Comparison of ENCODE assay signal across 9 mouse cellular contexts in genomic region chr11:23047663-23048582, GRCm38 (mm10). TPM values are rescaled to one million over a fixed set of nuclear protein-coding genes. Genes with fewer than 3 reads are reported as not detected.
DNase-seq lines count a peak whose midpoint lies in the region; ATAC-seq lines count a peak whose summit lies in the region.
"Had no signal": no experiment of that assay in that cellular context is flagged by ENCODE, and none has a peak within 500 bp of the region (broad histone marks: within the 10 kb centered on the region; RNA-seq: fewer than 3 reads in every experiment).

No protein-coding gene starts in this region.

- no peaks in the 10 kb centered on the region for H3K9me3 ChIP-seq in kidney, embryonic 14.5 days (ENCODE audit: control insufficient read depth, low read length)
- no peaks in the 10 kb centered on the region for H3K9me3 ChIP-seq in hindbrain, embryonic 10.5 days
- no peaks in the 10 kb centered on the region for H3K9me3 ChIP-seq in midbrain, embryonic 13.5 days
- H3K9me3 ChIP-seq: G1E had no signal

- 15% methylated on average over 20 of the region's 20 CpGs for WGBS in kidney, embryonic 14.5 days
- WGBS in hindbrain, embryonic 10.5 days, result 39% methylated on average over 20 of the region's 20 CpGs
- WGBS in midbrain, embryonic 13.5 days, result 53% methylated on average over 20 of the region's 20 CpGs

- no peak overlapping the region for H3K27ac ChIP-seq in kidney, embryonic 14.5 days (ENCODE audit: low read depth, low read length)
- no peak overlapping the region for H3K27ac ChIP-seq in brown adipose tissue, adult 24 weeks (replicated peaks; ENCODE audit: low read depth, low read length)
- no peak overlapping the region for H3K27ac ChIP-seq in hindbrain, embryonic 10.5 days
- no peak overlapping the region for H3K27ac ChIP-seq in midbrain, embryonic 13.5 days

- no peaks in the 10 kb centered on the region for H3K36me3 ChIP-seq in kidney, embryonic 14.5 days (ENCODE audit: control insufficient read depth, insufficient read depth, low read length)
- H3K36me3 ChIP-seq in hindbrain, embryonic 10.5 days, result no peaks in the 10 kb centered on the region
- H3K36me3 ChIP-seq in midbrain, embryonic 13.5 days, result no peaks in the 10 kb centered on the region
- H3K36me3 ChIP-seq: G1E had no signal

- no peak for ATAC-seq in kidney, embryonic 14.5 days (ENCODE audit: low FRiP score, low TSS enrichment)
- 0 out of 2 replicates have a peak, but pooled peaks have one; percentile 11 for ATAC-seq in midbrain, embryonic 13.5 days

- H3K4me2 ChIP-seq in kidney, embryonic 14.5 days (replicated peaks; ENCODE audit: low read depth, low read length), result peak overlapping the region; percentile 32
- H3K4me2 ChIP-seq in midbrain, embryonic 13.5 days (replicated peaks), result peak overlapping the region; percentile 34

- no peak for DNase-seq in kidney, postnatal 25 days
- DNase-seq in hindbrain, embryonic 10.5 days (ENCODE audit: low spot score), result peak; percentile 3
- DNase-seq in adrenal gland, postnatal 4 days (ENCODE audit: low spot score in 2 of 2), result no peak
- DNase-seq in layer of hippocampus, postnatal 14 days (ENCODE audit: low spot score in 2 of 2), result no peak
- DNase-seq in layer of hippocampus, adult 9-10 months (ENCODE audit: low spot score), result no peak

- peaks cover 5% of the 10 kb centered on the region; the same call in 1 of the 2 replicates for H3K4me1 ChIP-seq in kidney, embryonic 14.5 days (ENCODE audit: control insufficient read depth, insufficient read depth, low read length)
- H3K4me1 ChIP-seq in brown adipose tissue, adult 24 weeks (ENCODE audit: control insufficient read depth, insufficient read depth, insufficient read length, low read length), result peaks cover 7% of the 10 kb centered on the region; the same call in 1 of the 2 replicates
- 0 out of 2 replicates have a peak, but pooled peaks cover 7% of the 10 kb centered on the region for H3K4me1 ChIP-seq in hindbrain, embryonic 10.5 days (replicated peaks)
- 0 out of 2 replicates have a peak, but pooled peaks cover 9% of the 10 kb centered on the region for H3K4me1 ChIP-seq in midbrain, embryonic 13.5 days (replicated peaks)

- H3K9ac ChIP-seq in kidney, embryonic 14.5 days (ENCODE audit: low read depth, low read length), result no peak overlapping the region
- no peak overlapping the region for H3K9ac ChIP-seq in midbrain, embryonic 13.5 days (replicated peaks)

- H3K27me3 ChIP-seq in kidney, embryonic 14.5 days (ENCODE audit: control insufficient read depth, insufficient read depth, low read length), result no peaks in the 10 kb centered on the region; the same call in 1 of the 2 replicates
- H3K27me3 ChIP-seq in hindbrain, embryonic 10.5 days (ENCODE audit: insufficient read depth, poor library complexity, severe bottlenecking), result no peaks in the 10 kb centered on the region
- H3K27me3 ChIP-seq in midbrain, embryonic 13.5 days, result no peaks in the 10 kb centered on the region

- H3K4me3 ChIP-seq in kidney, embryonic 14.5 days (ENCODE audit: low read length), result no peak overlapping the region
- H3K4me3 ChIP-seq in brown adipose tissue, adult 24 weeks (ENCODE audit: insufficient read depth, low read depth, low read length), result peak overlapping the region; percentile 27
- H3K4me3 ChIP-seq in hindbrain, embryonic 10.5 days, result peak overlapping the region; percentile 16; the same call in 1 of the 2 replicates
- no peak overlapping the region for H3K4me3 ChIP-seq in midbrain, embryonic 13.5 days (replicated peaks)

RNA-seq across cellular contexts. Expression of gene Fam161a, which starts 40.6 kb away (rescaled TPM):
- polyA plus RNA-seq in kidney, embryonic 14.5 days (2014; fragmentation: Nextera tagmentation; extraction: Ambion mirVana), result 2.3 and 3.1 TPM in 2 replicates
- polyA plus RNA-seq in brown adipose tissue, adult 24 weeks (2012; ENCODE audit: insufficient read depth, insufficient read length, missing spikeins), result 5.5 and 5.9 TPM in 2 replicates
- 2.9 and 4.0 TPM in 2 replicates for polyA plus RNA-seq in hindbrain, embryonic 10.5 days (2016; fragmentation: Nextera tagmentation; extraction: Ambion mirVana)
- 4.8 and 5.0 TPM in 2 replicates for polyA plus RNA-seq in midbrain, embryonic 13.5 days (2015; fragmentation: Nextera tagmentation; extraction: Ambion mirVana)
- 10 to 100 TPM; 20.6 to 22.5 TPM for total RNA-seq in adrenal gland, postnatal 4 days (2021)
- total RNA-seq in layer of hippocampus, postnatal 14 days (2021), result 1 to 10 TPM; 3.8 to 6.9 TPM

RNA-seq across cellular contexts. Expression of gene Cct4, which starts 57.6 kb away (rescaled TPM):
- 303 and 365 TPM in 2 replicates for polyA plus RNA-seq in kidney, embryonic 14.5 days (2014; fragmentation: Nextera tagmentation; extraction: Ambion mirVana)
- 98.0 and 116 TPM in 2 replicates for polyA plus RNA-seq in brown adipose tissue, adult 24 weeks (2012; ENCODE audit: insufficient read depth, insufficient read length, missing spikeins)
- polyA plus RNA-seq in hindbrain, embryonic 10.5 days (2016; fragmentation: Nextera tagmentation; extraction: Ambion mirVana), result 387 and 408 TPM in 2 replicates
- 315 and 322 TPM in 2 replicates for polyA plus RNA-seq in midbrain, embryonic 13.5 days (2015; fragmentation: Nextera tagmentation; extraction: Ambion mirVana)
- total RNA-seq in adrenal gland, postnatal 4 days (2021), result 100 to 1,000 TPM; 193 to 196 TPM
- total RNA-seq in layer of hippocampus, postnatal 14 days (2021), result 100 to 1,000 TPM; 101 to 103 TPM

Comparison
In these comparisons a context has a peak if more than half of its experiments do, and no peak if none do; other contexts are left out.
1. H3K4me3 ChIP-seq: peak in brown adipose tissue, adult 24 weeks (single experiment) and hindbrain, embryonic 10.5 days (single experiment); none in kidney, embryonic 14.5 days (single experiment) and midbrain, embryonic 13.5 days (single experiment).